Mouse (Mus musculus) megakaryocyte, embryonic 14.5 days (primary cell): ENCODE data around the gene 1700034I23Rik. TPM values are rescaled to one million over a fixed set of nuclear protein-coding genes. Genes with fewer than 3 reads are reported as not detected.
"Not testable (repeated sequence)": the region's sequence is repeated elsewhere in the genome, so short reads cannot be mapped to it uniquely, and the experiment has no call there.

Experiments used
- H3K27me3 ChIP-seq: replicated peaks from 2 replicates; pipeline ENCODE3; 2012; ENCODE audit warnings: inconsistent platforms
- H3K36me3 ChIP-seq: replicated peaks from 2 replicates; pipeline ENCODE3; 2012; ENCODE audit warnings: low read length, inconsistent platforms, mixed read lengths
- H3K4me1 ChIP-seq: 2 replicates; pipeline ENCODE4 v1.6.1; 2012; ENCODE audit warnings: inconsistent platforms
- H3K4me3 ChIP-seq: replicated peaks from 2 replicates; pipeline ENCODE3; 2012; ENCODE audit warnings: moderate library complexity, mild to moderate bottlenecking, inconsistent platforms
- H3K9me3 ChIP-seq: 2 replicates; pipeline ENCODE4 v1.6.1; 2012; ENCODE audit warnings: inconsistent platforms
- FLI1 ChIP-seq: IDR thresholded peaks from 2 replicates; pipeline ENCODE4 v1.6.1; 2012; ENCODE audit warnings: low read length, inconsistent platforms, mixed read lengths
- GATA1 ChIP-seq: IDR thresholded peaks from 3 replicates; pipeline ENCODE4 v1.6.1; 2012; ENCODE audit warnings: mixed read lengths, low read length, inconsistent platforms, borderline replicate concordance
- polyA plus RNA-seq: library from polyadenylated mRNA; stranded (reverse); fragments of >175 nt; gene quantifications from 2 replicates; pipeline ENCODE4 v1.2.3, GENCODE M21; 2012; ENCODE audit warnings: low replicate concordance; ENCODE audit not compliant: insufficient read depth

Gene 1700034I23Rik
- polyA plus RNA-seq, result not detected in 2 replicates

- not testable (repeated sequence) for H3K27me3 ChIP-seq, H3K9me3 ChIP-seq, H3K4me3 ChIP-seq
- peaks cover 29% of the 10 kb centered on the region for H3K36me3 ChIP-seq
- H3K4me1 ChIP-seq, result peaks cover 10% of the 10 kb centered on the region; the same call in 1 of the 2 replicates
Measured at GRCm38 (mm10) chr3:40902443-40902842, at the start of gene 1700034I23Rik. Gene 1700034I23Rik, minus strand, starts transcription at chr3:40902543.

GRCm38 (mm10) chr3:40951365-40951764, 49.0 kb upstream of the 1700034I23Rik start:
- peaks cover 57% of the 10 kb centered on the region for H3K4me1 ChIP-seq
- H3K4me3 ChIP-seq, result peak overlapping the region; percentile 98
- no peaks in the 10 kb centered on the region for H3K27me3 ChIP-seq
- H3K36me3 ChIP-seq, result no peaks in the 10 kb centered on the region
- no peak for TF ChIP-seq FLI1
- TF ChIP-seq GATA1, result no peak
- H3K9me3 ChIP-seq, result no peaks in the 10 kb centered on the region

GRCm38 (mm10) chr3:40950601-40951201, 48.4 kb upstream of the 1700034I23Rik start:
- Histone ChIP-seq H3K36me3 (no peaks in the 10 kb centered on the region), H3K9me3 (no peaks in the 10 kb centered on the region), H3K27me3 (no peaks in the 10 kb centered on the region), H3K4me1 (peaks cover 64% of the 10 kb centered on the region), H3K4me3 (peak overlapping the region; percentile 98)
- no peak for TF ChIP-seq FLI1

GRCm38 (mm10) chr3:40949903-40950600, 47.7 kb upstream of the 1700034I23Rik start:
- no peak for TF ChIP-seq GATA1
- TF ChIP-seq FLI1, result no peak
- Histone ChIP-seq H3K4me1 (peaks cover 61% of the 10 kb centered on the region), H3K36me3 (no peaks in the 10 kb centered on the region), H3K27me3 (no peaks in the 10 kb centered on the region), H3K9me3 (no peaks in the 10 kb centered on the region), H3K4me3 (peak overlapping the region; percentile 98)

DNA sequence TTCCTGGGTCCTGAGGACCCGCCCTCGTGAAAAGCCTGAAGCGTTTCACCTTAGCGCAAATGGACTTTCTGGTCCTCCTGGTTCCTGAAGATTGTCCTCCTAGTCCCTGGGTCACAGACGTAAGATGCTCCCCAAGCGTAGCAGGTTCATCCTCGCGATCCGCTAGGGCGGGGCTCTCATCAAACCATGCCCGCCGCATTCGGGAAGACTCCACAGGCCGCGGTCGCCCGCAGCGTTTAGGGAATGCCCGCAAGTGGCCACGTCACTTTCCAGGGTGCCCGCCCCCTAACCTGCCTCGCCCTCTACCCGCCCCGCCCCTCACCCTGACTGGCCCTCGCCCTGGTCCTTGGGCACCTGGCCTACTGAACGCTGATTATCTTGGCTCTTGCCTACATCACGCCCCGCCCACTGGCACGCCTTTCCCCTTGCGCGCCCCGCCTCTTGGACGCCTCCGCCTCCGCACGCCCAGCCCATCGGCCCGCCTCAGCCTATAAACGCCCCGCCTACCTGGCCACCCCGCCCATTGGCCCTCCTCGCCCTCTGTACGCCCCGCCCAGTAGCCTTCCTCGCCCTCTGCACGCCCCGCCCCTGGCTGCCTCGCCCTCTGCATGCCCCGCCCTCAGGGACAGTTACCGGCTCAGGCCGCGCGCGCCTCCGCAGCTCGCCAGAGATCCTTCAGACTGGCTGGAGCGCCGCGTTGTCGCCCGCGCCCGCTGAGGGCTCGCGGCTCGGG, 47.0 kb upstream of the 1700034I23Rik start, which contains the start of gene Larp1b:
TSS of gene Larp1b (plus strand) at position 659 of the 733 bp plus-strand sequence.
- Histone ChIP-seq H3K36me3 (no peaks in the 10 kb centered on the region), H3K27me3 (no peaks in the 10 kb centered on the region)
- TF ChIP-seq FLI1 (no peak), GATA1 (no peak)

GRCm38 (mm10) chr3:40939019-40939418, 36.7 kb upstream of the 1700034I23Rik start:
- H3K27me3 ChIP-seq, result no peaks in the 10 kb centered on the region
- no peak for TF ChIP-seq FLI1
- TF ChIP-seq GATA1, result no peak
- no peaks in the 10 kb centered on the region for H3K4me1 ChIP-seq
- no peak overlapping the region for H3K4me3 ChIP-seq
- peaks cover 48% of the 10 kb centered on the region for H3K36me3 ChIP-seq
- H3K9me3 ChIP-seq, result no peaks in the 10 kb centered on the region

More for the DNA sequence above, 47.0 kb upstream of the 1700034I23Rik start, which contains the start of gene Larp1b:
- H3K4me3 ChIP-seq, result peak within 1 kb of the TSS; percentile 98
- H3K4me1 ChIP-seq, result peaks cover 55% of the 10 kb centered on the region
- H3K9me3 ChIP-seq, result no peaks in the 10 kb centered on the region

DNA sequence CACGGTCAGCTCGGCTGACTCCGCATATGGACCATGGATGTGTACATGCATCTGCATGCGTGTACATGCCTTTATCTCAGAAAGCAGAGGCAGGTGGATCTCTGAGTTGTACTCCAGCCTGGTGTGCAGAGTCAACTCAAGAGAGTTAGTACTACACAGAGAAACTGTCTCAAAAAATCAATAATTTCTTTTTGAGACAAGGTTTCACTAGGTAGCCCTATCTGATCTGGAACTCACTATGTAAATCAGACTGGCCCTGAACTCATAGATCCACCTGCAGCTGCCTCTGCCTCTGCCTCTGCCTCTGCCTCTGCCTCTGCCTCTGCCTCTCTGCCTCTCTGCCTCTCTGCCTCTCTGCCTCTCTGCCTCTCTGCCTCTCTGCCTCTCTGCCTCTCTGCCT, 36.2 kb upstream of the 1700034I23Rik start:
- Histone ChIP-seq H3K27me3 (no peaks in the 10 kb centered on the region), H3K36me3 (peaks cover 52% of the 10 kb centered on the region), H3K4me1 (no peaks in the 10 kb centered on the region), H3K9me3 (no peaks in the 10 kb centered on the region), H3K4me3 (no peak overlapping the region)
- TF ChIP-seq GATA1 (no peak), FLI1 (no peak)

GRCm38 (mm10) chr3:40938189-40938588, 35.8 kb upstream of the 1700034I23Rik start:
- Histone ChIP-seq H3K36me3 (peaks cover 56% of the 10 kb centered on the region), H3K4me3 (no peak overlapping the region), H3K4me1 (no peaks in the 10 kb centered on the region), H3K27me3 (no peaks in the 10 kb centered on the region), H3K9me3 (no peaks in the 10 kb centered on the region)
- TF ChIP-seq FLI1 (no peak), GATA1 (no peak)

- H3K9me3 ChIP-seq, H3K4me1 ChIP-seq, H3K36me3 ChIP-seq, H3K27me3 ChIP-seq: not testable (repeated sequence)
- peak overlapping the region; percentile 92 for H3K4me3 ChIP-seq
Measured at GRCm38 (mm10) chr3:40894336-40894735, 8.0 kb downstream of the 1700034I23Rik start.

DNA sequence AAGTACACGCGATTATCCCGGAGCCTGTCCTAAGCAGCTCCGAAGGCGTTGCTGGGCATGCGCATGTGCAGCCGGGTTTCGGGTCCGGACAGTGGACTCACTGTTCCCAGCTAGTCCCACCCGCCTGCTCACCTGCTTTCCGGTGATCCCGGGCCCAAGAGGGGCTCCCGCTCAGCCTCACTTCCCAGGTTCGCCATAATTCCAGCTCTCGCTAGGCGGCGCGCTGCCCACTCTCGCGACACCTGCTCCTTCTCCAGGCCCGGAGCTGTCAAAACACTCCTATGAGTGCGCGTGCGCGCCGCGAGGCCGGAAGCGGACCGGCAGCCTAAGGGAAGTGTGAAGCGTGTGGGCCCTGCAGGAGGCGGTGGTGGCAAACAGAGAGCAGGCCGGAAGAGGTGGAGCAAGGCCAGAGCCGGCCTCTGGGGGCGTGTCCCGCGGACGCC, 8.5 kb downstream of the 1700034I23Rik start:
- H3K27me3 ChIP-seq, H3K9me3 ChIP-seq, H3K4me1 ChIP-seq: not testable (repeated sequence)
- Histone ChIP-seq H3K36me3 (peaks cover 11% of the 10 kb centered on the region), H3K4me3 (peak overlapping the region; percentile 89)

DNA sequence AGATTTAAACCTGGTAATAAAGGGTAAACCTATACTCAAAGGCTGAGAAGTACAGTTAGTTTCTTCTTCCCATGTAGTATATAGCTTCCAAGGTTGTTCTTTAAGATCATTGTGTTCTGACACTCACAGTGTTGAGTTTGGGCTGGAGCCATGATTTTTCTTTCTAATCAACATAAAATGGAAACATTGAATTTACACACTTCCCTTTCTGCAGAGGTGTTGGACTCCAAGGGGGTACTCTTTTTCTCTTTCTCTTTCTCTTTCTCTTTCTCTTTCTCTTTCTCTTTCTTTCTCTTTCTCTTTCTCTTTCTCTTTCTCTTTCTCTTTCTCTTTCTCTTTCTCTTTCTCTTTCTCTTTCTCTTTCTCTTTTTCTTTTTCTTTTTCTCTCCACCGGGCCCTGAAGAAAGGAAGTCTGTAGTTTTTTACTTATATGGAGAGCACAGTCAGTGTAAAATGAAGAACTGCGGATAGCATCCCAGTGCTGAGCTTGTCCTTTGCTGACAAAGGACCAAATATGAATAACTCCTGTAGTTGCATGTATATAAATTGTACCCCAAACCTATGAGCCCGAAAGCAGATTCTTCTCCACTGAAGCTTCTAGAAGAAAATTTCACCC, 49.1 kb downstream of the 1700034I23Rik start:
- H3K9me3 ChIP-seq, H3K27me3 ChIP-seq, H3K36me3 ChIP-seq, H3K4me3 ChIP-seq, H3K4me1 ChIP-seq: not testable (repeated sequence)
